Mouse (Mus musculus) CD4-positive, CD25-positive, alpha-beta regulatory T cell, adult 2 months (primary cell): ENCODE data around the gene Mfap3.
"Not testable (repeated sequence)": the region's sequence is repeated elsewhere in the genome, so short reads cannot be mapped to it uniquely, and the experiment has no call there.

Experiments
- DNase-seq: peaks from one replicate; pipeline ENCODE4 v3.0.0-alpha.2; 2012; ENCODE audit warnings: low read depth, low spot score

The Mfap3 gene

GRCm38 (mm10) chr11:57529111-57529510, 10.6 kb downstream of the Mfap3 start:
- no peak for DNase-seq

GRCm38 (mm10) chr11:57531300-57531950, 13.0 kb downstream of the Mfap3 start:
- DNase-seq = no peak

GRCm38 (mm10) chr11:57532306-57532705, 13.8 kb downstream of the Mfap3 start:
- no peak for DNase-seq

- no peak for DNase-seq
Measured at GRCm38 (mm10) chr11:57535912-57536311, 17.4 kb downstream of the Mfap3 start.

- DNase-seq = no peak
Measured at GRCm38 (mm10) chr11:57539841-57540418, 21.5 kb downstream of the Mfap3 start.

GRCm38 (mm10) chr11:57540681-57541080, 22.2 kb downstream of the Mfap3 start:
- DNase-seq = no peak

GRCm38 (mm10) chr11:57548618-57549550, 30.4 kb downstream of the Mfap3 start:
- peak; percentile 87 for DNase-seq

GRCm38 (mm10) chr11:57550230-57550629, 31.8 kb downstream of the Mfap3 start:
- peak; percentile 21 for DNase-seq

- DNase-seq = no peak
Measured at GRCm38 (mm10) chr11:57551016-57551415, 32.6 kb downstream of the Mfap3 start.

GRCm38 (mm10) chr11:57553015-57553780, 34.7 kb downstream of the Mfap3 start:
- no peak for DNase-seq

GRCm38 (mm10) chr11:57557936-57558335, 39.5 kb downstream of the Mfap3 start:
- DNase-seq = not testable (repeated sequence)

GRCm38 (mm10) chr11:57564564-57564963, 46.1 kb downstream of the Mfap3 start:
- no peak for DNase-seq

- DNase-seq = no peak
Measured at GRCm38 (mm10) chr11:57566091-57567035, 47.9 kb downstream of the Mfap3 start.

- DNase-seq = no peak
Measured at GRCm38 (mm10) chr11:57568950-57569490, 50.6 kb downstream of the Mfap3 start.

- no peak for DNase-seq
Measured at GRCm38 (mm10) chr11:57571035-57571434, 52.6 kb downstream of the Mfap3 start.

GRCm38 (mm10) chr11:57573686-57574274, 55.3 kb downstream of the Mfap3 start:
- DNase-seq = peak; percentile 69

GRCm38 (mm10) chr11:57576871-57577515, 58.5 kb downstream of the Mfap3 start:
- no peak for DNase-seq

GRCm38 (mm10) chr11:57582818-57583635, 64.6 kb downstream of the Mfap3 start:
- DNase-seq = no peak
